Mouse (Mus musculus): Measurements from ENCODE around the gene Tecr.

DNA sequence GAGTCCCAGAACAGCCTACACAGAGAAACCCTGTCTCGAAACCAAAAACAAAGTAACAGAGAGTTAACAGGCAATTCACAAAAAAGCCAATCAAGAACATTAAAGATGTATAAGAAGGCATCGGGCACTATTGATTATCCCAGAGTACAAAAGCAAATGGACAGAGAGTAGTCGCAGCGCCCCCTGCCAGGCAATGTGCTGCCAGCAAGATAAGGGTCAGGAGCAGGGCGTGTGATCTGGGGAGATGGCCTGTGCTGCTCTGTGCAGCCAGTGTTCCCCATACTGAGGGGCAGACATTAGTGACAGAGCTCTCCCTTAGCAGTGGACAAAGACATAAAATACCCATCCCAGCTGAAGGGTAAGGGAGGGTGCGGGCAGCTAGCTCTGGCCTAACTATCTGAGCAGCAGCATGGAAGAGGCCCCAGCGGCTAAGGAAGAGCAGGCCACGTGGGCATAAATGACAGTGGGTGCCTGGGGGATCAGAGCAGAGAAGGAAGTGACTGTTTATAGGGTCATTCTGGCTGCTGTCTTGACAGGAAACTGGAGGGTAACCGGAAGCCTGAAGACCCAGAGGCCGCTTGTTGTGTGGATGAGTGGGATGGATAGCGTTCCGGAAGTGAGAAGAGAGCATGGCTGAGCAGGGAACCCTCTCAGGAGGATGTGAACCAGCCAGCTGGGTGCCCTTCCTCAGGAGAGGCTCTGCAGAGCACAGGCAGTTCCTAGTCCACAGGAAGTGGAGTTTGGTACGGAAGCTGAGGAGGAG is 48.9 kb upstream of the Tecr start:
- TF ChIP-seq CTCF (conservative IDR thresholded peaks at IDR 0.05; ENCODE audit: insufficient read depth, insufficient read length, low read depth, low read length) (no peak), POLR2A (IDR thresholded peaks at IDR 0.05; ENCODE audit: low read depth, low read length) (no peak)

Measured in kidney, adult 2 months (tissue).